Mouse (Mus musculus) cerebellum, postnatal 36 days (tissue): ENCODE data around the gene Gm17124.
"Not testable (repeated sequence)": the region's sequence is repeated elsewhere in the genome, so short reads cannot be mapped to it uniquely, and the experiment has no call there.

Experiments
- DNase-seq, 2 experiments: peaks; one replicate each; pipeline ENCODE4 v3.0.0; 2021 to 2022; ENCODE audit warnings: mixed read lengths in 2 of 2

Gene Gm17124

GRCm38 (mm10) chr14:42599782-42600181 lies at the start of gene Gm17124:
TSS of gene Gm17124 (minus strand) at chr14:42599882.
- DNase-seq: not testable (repeated sequence)

- DNase-seq: not testable (repeated sequence)
Observed at GRCm38 (mm10) chr14:42641817-42642216, 42.1 kb upstream of the Gm17124 start, which contains the start of gene Gm3633. TSS of gene Gm3633 (minus strand) at chr14:42641917.
